Mouse (Mus musculus) neural tube, embryonic 14.5 days (tissue): ENCODE results near the gene Sdhd. TPM values are rescaled to one million over a fixed set of nuclear protein-coding genes. Genes with fewer than 3 reads are reported as not detected.

Source experiments
- ATAC-seq: fragments of 200-750 bp; cut with Nextera tagmentation; 2 replicates; pipeline ENCODE4 v1.8.0; 2017; ENCODE audit warnings: low read depth, mild to moderate bottlenecking, moderate TSS enrichment, moderate library complexity
- H3K27ac ChIP-seq: fragments of 300-500 bp; sonication (generic); 2 replicates; pipeline ENCODE4 v1.5.1; 2014; ENCODE audit warnings: low read depth, mild to moderate bottlenecking, control low read depth, low read length, moderate library complexity, mixed read lengths
- H3K27me3 ChIP-seq: fragments of 300-500 bp; sonication (generic); 2 replicates; pipeline ENCODE4 v1.6.1; 2014; ENCODE audit warnings: low read length; ENCODE audit not compliant: control insufficient read depth, insufficient read depth
- H3K36me3 ChIP-seq: fragments of 300-500 bp; sonication (generic); 2 replicates; pipeline ENCODE4 v1.6.1; 2014; ENCODE audit warnings: low read length, mixed read lengths; ENCODE audit not compliant: control insufficient read depth, insufficient read depth
- H3K4me1 ChIP-seq: fragments of 300-500 bp; sonication (generic); 2 replicates; pipeline ENCODE4 v1.6.1; 2014; ENCODE audit warnings: low read length; ENCODE audit not compliant: control insufficient read depth, insufficient read depth
- H3K4me2 ChIP-seq: fragments of 300-500 bp; sonication (generic); 2 replicates; pipeline ENCODE4 v1.6.1; 2014; ENCODE audit warnings: mild to moderate bottlenecking, low read depth, low read length, control low read depth
- H3K4me3 ChIP-seq: fragments of 300-500 bp; sonication (generic); 2 replicates; pipeline ENCODE4 v1.5.1; 2014; ENCODE audit warnings: low read depth, low read length, control low read depth, mixed read lengths
- H3K9ac ChIP-seq: fragments of 300-500 bp; sonication (generic); replicated peaks from 2 replicates; pipeline ENCODE4 v1.6.1; 2014; ENCODE audit warnings: low read depth, mild to moderate bottlenecking, control low read depth, low read length, mixed read lengths
- H3K9me3 ChIP-seq: fragments of 300-500 bp; sonication (generic); 2 replicates; pipeline ENCODE4 v1.6.1; 2016; ENCODE audit warnings: low read length; ENCODE audit not compliant: control insufficient read depth
- WGBS: fragments of 180-500 bp; shearing (Covaris S2); extraction: QIAGEN DNeasy Blood & Tissue Kit; methylation state at CpG from one replicate; pipeline ENCODE4 v1.1.7; 2014; 5-methylcytosine and 5-hydroxymethylcytosine counted together
- polyA plus RNA-seq: library from polyadenylated mRNA; unstranded; fragments of >200 nt; fragmentation: Nextera tagmentation; extraction: Ambion mirVana; gene quantifications from 2 replicates; pipeline ENCODE4 v1.2.1, GENCODE M21; 2014

Sdhd gene
- polyA plus RNA-seq, 1 experiment from 2014 or later: 294 TPM

GRCm38 (mm10) chr9:50567881-50568280 is 35.7 kb downstream of the Sdhd start:
- Histone ChIP-seq H3K36me3 (no peaks in the 10 kb centered on the region), H3K27ac (no peak overlapping the region), H3K9me3 (no peaks in the 10 kb centered on the region), H3K4me2 (no peak overlapping the region), H3K9ac (no peak overlapping the region), H3K27me3 (no peaks in the 10 kb centered on the region), H3K4me1 (no peaks in the 10 kb centered on the region), H3K4me3 (no peak overlapping the region)
- 89% methylated on average over 2 of the region's 2 CpGs for WGBS
- ATAC-seq: no peak

DNA sequence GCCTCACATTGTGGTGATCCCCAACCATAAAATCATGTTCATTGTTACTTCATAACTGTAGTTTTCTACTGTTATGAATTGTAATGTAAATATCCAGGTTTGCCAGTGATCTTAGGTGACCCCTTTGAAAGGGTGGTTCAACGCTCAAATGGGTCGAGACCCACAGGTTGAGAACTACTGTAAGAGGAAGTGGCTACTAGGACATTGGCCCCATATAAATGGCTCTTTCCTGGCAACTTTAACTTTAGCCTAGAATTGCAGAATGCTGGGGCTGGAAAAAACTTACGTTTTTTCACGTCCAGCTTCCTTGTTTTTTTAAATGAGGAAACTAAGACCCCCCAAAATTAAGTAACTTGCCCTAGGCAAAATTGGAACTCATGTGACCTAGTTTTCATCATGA is 36.2 kb downstream of the Sdhd start:
- H3K27me3 ChIP-seq: no peaks in the 10 kb centered on the region
- H3K27ac ChIP-seq: no peak overlapping the region
- no peak overlapping the region for H3K4me2 ChIP-seq
- ATAC-seq: no peak
- H3K4me1 ChIP-seq: no peaks in the 10 kb centered on the region
- no peak overlapping the region for H3K4me3 ChIP-seq
- WGBS: 91% methylated on average over 4 of the region's 4 CpGs
- no peaks in the 10 kb centered on the region for H3K36me3 ChIP-seq
- H3K9ac ChIP-seq: no peak overlapping the region
- no peaks in the 10 kb centered on the region for H3K9me3 ChIP-seq

GRCm38 (mm10) chr9:50565940-50566339 is 37.7 kb downstream of the Sdhd start:
- H3K27me3 ChIP-seq: no peaks in the 10 kb centered on the region
- H3K4me2 ChIP-seq: no peak overlapping the region
- ATAC-seq: no peak
- H3K27ac ChIP-seq: no peak overlapping the region
- no peaks in the 10 kb centered on the region for H3K36me3 ChIP-seq
- H3K4me3 ChIP-seq: no peak overlapping the region
- WGBS: 86% methylated on average over 4 of the region's 4 CpGs
- H3K4me1 ChIP-seq: no peaks in the 10 kb centered on the region
- H3K9ac ChIP-seq: no peak overlapping the region
- H3K9me3 ChIP-seq: no peaks in the 10 kb centered on the region

- H3K4me1 ChIP-seq: no peaks in the 10 kb centered on the region
- no peaks in the 10 kb centered on the region for H3K9me3 ChIP-seq
- ATAC-seq: no peak
- no peaks in the 10 kb centered on the region for H3K27me3 ChIP-seq
- no peaks in the 10 kb centered on the region for H3K36me3 ChIP-seq
- WGBS: 81% methylated on average over 7 of the region's 7 CpGs
- no peak overlapping the region for H3K9ac ChIP-seq
- H3K4me3 ChIP-seq: no peak overlapping the region
- H3K4me2 ChIP-seq: no peak overlapping the region
- no peak overlapping the region for H3K27ac ChIP-seq
Measured at GRCm38 (mm10) chr9:50565173-50565572, 38.4 kb downstream of the Sdhd start.

- Histone ChIP-seq H3K27me3 (no peaks in the 10 kb centered on the region), H3K9ac (no peak overlapping the region), H3K4me1 (no peaks in the 10 kb centered on the region), H3K27ac (no peak overlapping the region), H3K4me3 (no peak overlapping the region), H3K9me3 (no peaks in the 10 kb centered on the region), H3K4me2 (no peak overlapping the region), H3K36me3 (no peaks in the 10 kb centered on the region)
- no peak for ATAC-seq
- 94% methylated on average over 2 of the region's 2 CpGs for WGBS
Measured at GRCm38 (mm10) chr9:50561918-50562360, 41.7 kb downstream of the Sdhd start.

GRCm38 (mm10) chr9:50561145-50561917 is 42.3 kb downstream of the Sdhd start, which contains the start of gene Tex12:
Gene Tex12 (minus strand): TSS chr9:50561325.
- no peak within 1 kb of the TSS for H3K4me3 ChIP-seq
- H3K9ac ChIP-seq: no peak within 1 kb of the TSS
- no peaks in the 10 kb centered on the region for H3K36me3 ChIP-seq
- ATAC-seq: no peak
- 89% methylated on average over 38 of the region's 38 CpGs for WGBS
- no peaks in the 10 kb centered on the region for H3K9me3 ChIP-seq
- H3K4me1 ChIP-seq: no peaks in the 10 kb centered on the region
- no peak within 1 kb of the TSS for H3K4me2 ChIP-seq
- H3K27me3 ChIP-seq: no peaks in the 10 kb centered on the region
- H3K27ac ChIP-seq: no peak within 1 kb of the TSS

GRCm38 (mm10) chr9:50555094-50555446 is 48.5 kb downstream of the Sdhd start, which contains the start of gene Bco2:
Gene Bco2 (minus strand): TSS chr9:50555181.
- peak within 1 kb of the TSS; percentile 82 for H3K27ac ChIP-seq
- no peaks in the 10 kb centered on the region for H3K9me3 ChIP-seq
- no peaks in the 10 kb centered on the region for H3K27me3 ChIP-seq
- H3K4me2 ChIP-seq: peak within 1 kb of the TSS; percentile 47
- no peaks in the 10 kb centered on the region for H3K36me3 ChIP-seq
- 21% methylated on average over 2 of the region's 2 CpGs for whole genome bisulfite sequencing
- no peak for ATAC-seq
- no peaks in the 10 kb centered on the region for H3K4me1 ChIP-seq
- peak within 1 kb of the TSS; percentile 19; the same call in 1 of the 2 replicates for H3K4me3 ChIP-seq
- peak within 1 kb of the TSS; percentile 41; the same call in 1 of the 2 replicates for H3K9ac ChIP-seq

DNA sequence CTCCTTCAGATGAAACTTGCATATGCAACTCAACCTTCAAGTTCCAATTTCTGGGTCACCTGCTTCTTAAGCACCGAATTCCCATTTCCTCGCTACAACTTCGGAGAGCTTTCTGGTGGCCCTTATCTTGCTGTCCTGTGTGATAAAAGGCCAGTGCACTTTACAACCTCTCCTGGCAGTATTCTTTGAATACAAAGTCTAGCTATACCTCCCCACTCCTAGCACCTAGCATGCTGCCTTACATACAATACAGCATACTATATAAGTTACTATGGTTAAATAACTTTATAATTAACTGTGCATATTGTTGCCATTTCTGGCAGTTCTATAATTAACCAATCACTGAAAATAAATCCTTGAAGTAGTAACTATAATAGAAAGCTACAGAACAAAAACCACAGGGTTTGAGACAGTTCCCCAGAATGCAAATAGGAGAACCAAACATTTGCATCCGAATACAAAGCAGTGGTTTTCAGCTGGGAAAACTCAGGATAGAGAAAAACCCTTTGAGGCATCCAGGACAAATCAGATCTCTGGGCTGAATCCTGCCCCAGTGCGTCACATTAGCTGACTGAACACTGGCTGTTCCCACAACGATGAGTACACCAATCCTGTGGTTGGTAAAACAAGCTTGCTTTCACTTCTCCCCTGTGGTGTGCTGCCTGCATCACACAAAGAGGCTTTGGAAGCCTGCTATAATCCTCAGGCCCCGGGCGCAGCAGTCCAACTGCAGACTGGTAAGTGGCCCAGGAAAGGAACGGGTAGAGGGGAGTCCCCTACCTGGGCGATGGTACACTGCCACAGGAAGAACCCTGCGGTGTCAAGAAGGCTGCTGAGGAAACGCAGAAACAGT is 49.1 kb downstream of the Sdhd start, which contains the start of gene Il18:
Il18 (plus strand) TSS at position 587 of the 853 bp plus-strand sequence.
- H3K4me1 ChIP-seq: no peaks in the 10 kb centered on the region
- no peaks in the 10 kb centered on the region for H3K36me3 ChIP-seq
- H3K9ac ChIP-seq: peak within 1 kb of the TSS; percentile 41; the same call in 1 of the 2 replicates
- peak within 1 kb of the TSS; percentile 82 for H3K27ac ChIP-seq
- H3K9me3 ChIP-seq: no peaks in the 10 kb centered on the region
- ATAC-seq: peak; percentile 93
- no peaks in the 10 kb centered on the region for H3K27me3 ChIP-seq
- WGBS: 17% methylated on average over 12 of the region's 12 CpGs
- H3K4me2 ChIP-seq: peak within 1 kb of the TSS; percentile 47
- H3K4me3 ChIP-seq: peak within 1 kb of the TSS; percentile 19; the same call in 1 of the 2 replicates

GRCm38 (mm10) chr9:50553547-50553946 is 50.1 kb downstream of the Sdhd start:
- H3K27me3 ChIP-seq: no peaks in the 10 kb centered on the region
- no peak for ATAC-seq
- no peak overlapping the region for H3K4me3 ChIP-seq
- no peaks in the 10 kb centered on the region for H3K4me1 ChIP-seq
- H3K36me3 ChIP-seq: no peaks in the 10 kb centered on the region
- H3K27ac ChIP-seq: no peak overlapping the region
- H3K9me3 ChIP-seq: no peaks in the 10 kb centered on the region
- no peak overlapping the region for H3K4me2 ChIP-seq
- H3K9ac ChIP-seq: no peak overlapping the region
- WGBS: 78% methylated on average over 2 of the region's 2 CpGs
